Mouse (Mus musculus): ENCODE data around the gene Sema3d. TPM values are rescaled to one million over a fixed set of nuclear protein-coding genes. Genes with fewer than 3 reads are reported as not detected.

Sema3d gene
- polyA plus RNA-seq, 1 experiment from 2014 or later: 2.0 TPM

DNA sequence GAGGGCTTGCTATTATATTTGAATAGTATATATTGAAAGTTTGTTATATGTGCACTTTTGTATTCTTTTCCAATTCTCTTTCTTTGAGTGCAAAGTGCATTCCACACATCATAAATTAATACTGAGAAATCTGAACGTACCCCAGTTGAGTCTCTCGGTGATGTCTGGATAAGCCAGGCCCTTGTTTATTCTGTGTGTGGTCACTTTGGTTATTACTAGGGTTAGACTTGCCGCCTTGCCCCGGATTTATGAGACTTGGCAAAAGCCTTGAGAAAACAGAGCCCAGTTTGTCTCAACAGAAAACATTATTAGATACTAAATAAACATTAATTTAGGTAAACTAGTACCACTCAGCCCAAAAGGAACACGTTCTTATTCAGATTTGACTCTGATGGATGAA is 40.1 kb downstream of the Sema3d start:
- Histone ChIP-seq H3K9ac (no peak overlapping the region), H3K4me2 (replicated peaks) (no peak overlapping the region), H3K27me3 (ENCODE audit: control insufficient read depth, insufficient read depth, low read length) (no peaks in the 10 kb centered on the region), H3K4me1 (replicated peaks; ENCODE audit: control insufficient read depth, insufficient read depth, low read length) (no peaks in the 10 kb centered on the region), H3K36me3 (replicated peaks; ENCODE audit: control insufficient read depth, insufficient read depth) (no peaks in the 10 kb centered on the region), H3K4me3 (replicated peaks; ENCODE audit: low read length) (no peak overlapping the region), H3K27ac (no peak overlapping the region), H3K9me3 (ENCODE audit: control insufficient read depth, low read length) (no peaks in the 10 kb centered on the region)
- ATAC-seq (ENCODE audit: low FRiP score) (no peak), DNase-seq (ENCODE audit: low spot score) (no peak)
- 83% methylated on average over 5 of the region's 5 CpGs for WGBS

DNA sequence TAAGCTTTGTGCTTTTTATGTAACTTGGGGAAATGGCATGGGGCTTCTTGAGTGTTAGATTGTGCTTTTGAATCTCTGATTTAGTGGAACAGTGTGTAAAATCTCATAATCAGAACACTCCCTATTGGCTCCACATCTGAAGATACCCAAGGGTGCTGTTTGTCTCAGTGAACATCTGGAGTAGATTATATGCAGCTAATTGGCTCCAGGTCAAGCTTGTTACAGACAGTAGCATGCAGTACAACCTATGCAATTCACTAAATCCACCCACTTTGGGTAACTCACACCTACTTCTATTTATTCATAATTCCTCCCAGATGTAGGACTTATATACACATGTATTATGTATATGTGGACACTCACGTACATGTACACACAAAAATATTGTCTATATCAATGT is 58.6 kb downstream of the Sema3d start:
- H3K9me3 ChIP-seq (ENCODE audit: control insufficient read depth, low read length): peaks cover 6% of the 10 kb centered on the region; the same call in 1 of the 2 replicates
- H3K36me3 ChIP-seq (replicated peaks; ENCODE audit: control insufficient read depth, insufficient read depth): no peaks in the 10 kb centered on the region
- WGBS: 86% methylated on average over 1 of the region's 1 CpGs
- no peaks in the 10 kb centered on the region for H3K4me1 ChIP-seq (replicated peaks; ENCODE audit: control insufficient read depth, insufficient read depth, low read length)
- H3K4me3 ChIP-seq (replicated peaks; ENCODE audit: low read length): no peak overlapping the region
- H3K4me2 ChIP-seq (replicated peaks): no peak overlapping the region
- ATAC-seq (ENCODE audit: low FRiP score) (no peak), DNase-seq (ENCODE audit: low spot score) (no peak)
- no peak overlapping the region for H3K27ac ChIP-seq
- no peaks in the 10 kb centered on the region for H3K27me3 ChIP-seq (ENCODE audit: control insufficient read depth, insufficient read depth, low read length)
- no peak overlapping the region for H3K9ac ChIP-seq

DNA sequence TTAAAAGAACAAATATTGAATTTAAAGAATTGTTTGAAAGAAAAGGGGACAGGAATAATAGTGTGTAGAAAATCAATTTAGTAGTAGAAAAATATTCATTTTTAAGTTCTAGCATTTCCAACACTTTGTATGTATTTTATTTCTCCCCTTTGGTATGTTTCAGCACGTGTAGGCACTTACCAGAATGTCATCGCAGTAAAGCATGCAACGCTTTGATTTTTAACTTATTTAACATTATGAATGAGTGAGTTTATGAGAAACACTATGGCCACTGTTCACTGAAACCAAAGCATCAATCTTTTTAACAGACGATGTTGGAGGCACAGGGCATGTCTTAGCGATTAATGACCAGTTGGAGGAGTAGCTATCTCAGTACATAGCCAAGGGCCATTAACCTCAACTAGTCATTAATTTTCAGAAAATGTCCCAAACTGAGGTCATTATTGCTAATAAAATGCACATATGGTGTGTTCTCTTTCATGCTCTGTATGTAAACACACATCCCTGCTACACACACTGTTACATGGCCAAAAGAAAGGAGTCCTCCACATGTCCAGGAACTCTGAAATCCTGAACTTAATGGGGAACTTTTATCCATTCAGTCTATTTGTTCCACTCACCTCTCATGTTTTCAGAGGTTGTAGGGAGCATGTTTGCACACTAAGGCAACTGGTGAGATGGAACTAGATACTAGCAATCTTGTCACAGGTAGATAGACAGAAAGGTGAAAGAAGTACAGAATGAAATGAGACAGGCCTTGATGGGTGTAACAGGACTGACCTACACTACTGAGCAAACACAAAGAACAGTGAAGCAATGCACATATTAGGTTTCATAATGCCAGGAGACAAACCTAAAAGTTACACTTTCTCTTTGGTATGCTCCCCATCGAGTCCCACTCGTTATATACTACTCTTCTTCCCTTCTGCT is 59.3 kb downstream of the Sema3d start:
- Histone ChIP-seq H3K4me1 (replicated peaks; ENCODE audit: control insufficient read depth, insufficient read depth, low read length) (no peaks in the 10 kb centered on the region), H3K27ac (no peak overlapping the region), H3K9me3 (ENCODE audit: control insufficient read depth, low read length) (peaks cover 6% of the 10 kb centered on the region; the same call in 1 of the 2 replicates), H3K27me3 (ENCODE audit: control insufficient read depth, insufficient read depth, low read length) (no peaks in the 10 kb centered on the region), H3K4me2 (replicated peaks) (no peak overlapping the region), H3K36me3 (replicated peaks; ENCODE audit: control insufficient read depth, insufficient read depth) (no peaks in the 10 kb centered on the region), H3K4me3 (replicated peaks; ENCODE audit: low read length) (no peak overlapping the region), H3K9ac (no peak overlapping the region)
- WGBS: 78% methylated on average over 7 of the region's 7 CpGs
- DNase-seq (ENCODE audit: low spot score) (no peak), ATAC-seq (ENCODE audit: low FRiP score) (no peak)

- Histone ChIP-seq H3K27ac (no peak overlapping the region), H3K36me3 (replicated peaks; ENCODE audit: control insufficient read depth, insufficient read depth) (no peaks in the 10 kb centered on the region), H3K9ac (no peak overlapping the region), H3K9me3 (ENCODE audit: control insufficient read depth, low read length) (no peaks in the 10 kb centered on the region), H3K4me2 (replicated peaks) (no peak overlapping the region), H3K4me1 (replicated peaks; ENCODE audit: control insufficient read depth, insufficient read depth, low read length) (no peaks in the 10 kb centered on the region), H3K4me3 (replicated peaks; ENCODE audit: low read length) (no peak overlapping the region), H3K27me3 (ENCODE audit: control insufficient read depth, insufficient read depth, low read length) (no peaks in the 10 kb centered on the region)
- ATAC-seq (ENCODE audit: low FRiP score) (no peak), DNase-seq (ENCODE audit: low spot score) (no peak)
- 87% methylated on average over 4 of the region's 4 CpGs for WGBS
Observed at GRCm38 (mm10) chr5:12451089-12451488, 67.9 kb downstream of the Sema3d start.

- no peak for DNase-seq (ENCODE audit: low spot score)
- Histone ChIP-seq H3K27me3 (ENCODE audit: control insufficient read depth, insufficient read depth, low read length) (no peaks in the 10 kb centered on the region), H3K36me3 (replicated peaks; ENCODE audit: control insufficient read depth, insufficient read depth) (no peaks in the 10 kb centered on the region), H3K9me3 (ENCODE audit: control insufficient read depth, low read length) (no peaks in the 10 kb centered on the region), H3K4me3 (replicated peaks; ENCODE audit: low read length) (no peak overlapping the region), H3K27ac (no peak overlapping the region), H3K9ac (no peak overlapping the region), H3K4me2 (replicated peaks) (no peak overlapping the region), H3K4me1 (replicated peaks; ENCODE audit: control insufficient read depth, insufficient read depth, low read length) (no peaks in the 10 kb centered on the region)
- ATAC-seq (ENCODE audit: low FRiP score): no peak
- WGBS: 63% methylated on average over 1 of the region's 1 CpGs
Observed at GRCm38 (mm10) chr5:12454946-12455345, 71.8 kb downstream of the Sema3d start.

DNA sequence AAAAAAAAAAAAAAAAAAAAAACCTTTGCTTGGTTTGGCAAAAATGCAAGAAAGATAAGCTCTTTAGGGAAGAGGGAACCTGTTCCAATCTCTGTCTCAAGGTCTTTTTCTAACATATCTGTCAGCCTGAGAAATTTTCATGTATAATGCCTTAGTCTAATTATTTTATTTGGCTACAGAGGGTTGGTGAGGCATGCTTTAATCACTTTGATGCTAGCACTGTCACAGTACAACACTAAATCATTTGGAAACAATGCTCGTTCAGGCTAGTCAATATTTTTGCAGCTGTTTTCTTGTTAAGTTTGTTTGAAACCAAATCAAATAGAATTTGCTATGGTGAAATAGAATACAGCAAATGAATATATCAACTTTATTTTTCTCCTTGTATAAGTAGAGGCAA is 74.3 kb downstream of the Sema3d start:
- Histone ChIP-seq H3K36me3 (replicated peaks; ENCODE audit: control insufficient read depth, insufficient read depth) (no peaks in the 10 kb centered on the region), H3K9ac (no peak overlapping the region), H3K4me2 (replicated peaks) (no peak overlapping the region), H3K9me3 (ENCODE audit: control insufficient read depth, low read length) (no peaks in the 10 kb centered on the region), H3K4me3 (replicated peaks; ENCODE audit: low read length) (no peak overlapping the region), H3K27ac (no peak overlapping the region), H3K4me1 (replicated peaks; ENCODE audit: control insufficient read depth, insufficient read depth, low read length) (no peaks in the 10 kb centered on the region), H3K27me3 (ENCODE audit: control insufficient read depth, insufficient read depth, low read length) (no peaks in the 10 kb centered on the region)
- WGBS: 83% methylated on average over 1 of the region's 1 CpGs
- DNase-seq (ENCODE audit: low spot score): no peak
- no peak for ATAC-seq (ENCODE audit: low FRiP score)

GRCm38 (mm10) chr5:12467568-12468336 is 84.6 kb downstream of the Sema3d start:
- 86% methylated on average over 4 of the region's 4 CpGs for WGBS
- Histone ChIP-seq H3K9ac (no peak overlapping the region), H3K27ac (no peak overlapping the region), H3K4me3 (replicated peaks; ENCODE audit: low read length) (no peak overlapping the region), H3K27me3 (ENCODE audit: control insufficient read depth, insufficient read depth, low read length) (no peaks in the 10 kb centered on the region), H3K4me2 (replicated peaks) (no peak overlapping the region), H3K4me1 (replicated peaks; ENCODE audit: control insufficient read depth, insufficient read depth, low read length) (no peaks in the 10 kb centered on the region), H3K9me3 (ENCODE audit: control insufficient read depth, low read length) (no peaks in the 10 kb centered on the region), H3K36me3 (replicated peaks; ENCODE audit: control insufficient read depth, insufficient read depth) (no peaks in the 10 kb centered on the region)
- no peak for ATAC-seq (ENCODE audit: low FRiP score)
- DNase-seq (ENCODE audit: low spot score): no peak

- Histone ChIP-seq H3K4me2 (replicated peaks) (no peak overlapping the region), H3K9me3 (ENCODE audit: control insufficient read depth, low read length) (no peaks in the 10 kb centered on the region), H3K27ac (no peak overlapping the region), H3K4me3 (replicated peaks; ENCODE audit: low read length) (no peak overlapping the region), H3K9ac (no peak overlapping the region), H3K4me1 (replicated peaks; ENCODE audit: control insufficient read depth, insufficient read depth, low read length) (no peaks in the 10 kb centered on the region), H3K27me3 (ENCODE audit: control insufficient read depth, insufficient read depth, low read length) (no peaks in the 10 kb centered on the region), H3K36me3 (replicated peaks; ENCODE audit: control insufficient read depth, insufficient read depth) (no peaks in the 10 kb centered on the region)
- WGBS: 58% methylated on average over 5 of the region's 5 CpGs
- ATAC-seq (ENCODE audit: low FRiP score): no peak
- DNase-seq (ENCODE audit: low spot score): no peak
Observed at GRCm38 (mm10) chr5:12474904-12475638, 91.9 kb downstream of the Sema3d start.

DNA sequence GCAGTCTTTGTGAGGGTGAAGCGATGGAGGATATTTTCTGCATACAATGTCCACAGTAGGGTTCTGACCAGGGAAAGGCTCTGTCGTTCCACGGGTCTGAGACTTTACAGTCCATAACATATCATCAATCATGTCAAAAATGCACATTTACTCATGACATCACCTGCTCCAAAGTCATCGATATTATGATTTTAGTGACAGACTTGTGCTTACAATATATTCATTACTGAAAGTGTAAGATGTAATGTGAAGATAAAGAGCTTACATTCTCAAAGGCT is 92.4 kb downstream of the Sema3d start:
- 52% methylated on average over 4 of the region's 4 CpGs for WGBS
- H3K27me3 ChIP-seq (ENCODE audit: control insufficient read depth, insufficient read depth, low read length): no peaks in the 10 kb centered on the region
- H3K36me3 ChIP-seq (replicated peaks; ENCODE audit: control insufficient read depth, insufficient read depth): no peaks in the 10 kb centered on the region
- H3K9ac ChIP-seq: no peak overlapping the region
- no peak overlapping the region for H3K4me3 ChIP-seq (replicated peaks; ENCODE audit: low read length)
- H3K27ac ChIP-seq: no peak overlapping the region
- no peaks in the 10 kb centered on the region for H3K4me1 ChIP-seq (replicated peaks; ENCODE audit: control insufficient read depth, insufficient read depth, low read length)
- no peaks in the 10 kb centered on the region for H3K9me3 ChIP-seq (ENCODE audit: control insufficient read depth, low read length)
- no peak for DNase-seq (ENCODE audit: low spot score)
- H3K4me2 ChIP-seq (replicated peaks): no peak overlapping the region
- no peak for ATAC-seq (ENCODE audit: low FRiP score)

All from hindbrain, embryonic 14.5 days (tissue).